Mouse (Mus musculus): ENCODE data around the gene Rdm1.

Gene Rdm1

GRCm38 (mm10) chr11:101657886-101658750, 31.1 kb downstream of the Rdm1 start:
- peak; percentile 70 to 80 for DNase-seq

GRCm38 (mm10) chr11:101658751-101659558, 32.0 kb downstream of the Rdm1 start:
- peak; percentile 17 to 57 for DNase-seq

GRCm38 (mm10) chr11:101661191-101661590, 34.2 kb downstream of the Rdm1 start:
- no peak for DNase-seq

GRCm38 (mm10) chr11:101661786-101662185, 34.8 kb downstream of the Rdm1 start:
- no peak for DNase-seq

GRCm38 (mm10) chr11:101663229-101664027, 36.4 kb downstream of the Rdm1 start:
- DNase-seq, result no peak

- DNase-seq, result peak; percentile 91 to 95
Measured at GRCm38 (mm10) chr11:101664825-101665635, 38.0 kb downstream of the Rdm1 start, which contains the start of gene Arl4d. TSS of gene Arl4d (plus strand) at chr11:101665541.

- DNase-seq, result no peak
Measured at GRCm38 (mm10) chr11:101665636-101665992, 38.6 kb downstream of the Rdm1 start.

GRCm38 (mm10) chr11:101666626-101667345, 39.8 kb downstream of the Rdm1 start:
- no peak for DNase-seq

GRCm38 (mm10) chr11:101667871-101668532, 41.0 kb downstream of the Rdm1 start:
- DNase-seq, result no peak

GRCm38 (mm10) chr11:101668546-101669261, 41.7 kb downstream of the Rdm1 start:
- DNase-seq, result no peak

- DNase-seq, result no peak
Measured at GRCm38 (mm10) chr11:101670334-101670733, 43.3 kb downstream of the Rdm1 start.

- no peak for DNase-seq
Measured at GRCm38 (mm10) chr11:101671255-101671654, 44.3 kb downstream of the Rdm1 start.

GRCm38 (mm10) chr11:101673010-101673642, 46.1 kb downstream of the Rdm1 start:
- DNase-seq, result no peak

- no peak for DNase-seq
Measured at GRCm38 (mm10) chr11:101674106-101674505, 47.1 kb downstream of the Rdm1 start.

GRCm38 (mm10) chr11:101675349-101675748, 48.4 kb downstream of the Rdm1 start:
- DNase-seq, result no peak

GRCm38 (mm10) chr11:101677655-101678054, 50.7 kb downstream of the Rdm1 start:
- no peak for DNase-seq

GRCm38 (mm10) chr11:101678770-101679169, 51.8 kb downstream of the Rdm1 start:
- no peak for DNase-seq

GRCm38 (mm10) chr11:101679907-101680306, 52.9 kb downstream of the Rdm1 start:
- DNase-seq, result no peak

GRCm38 (mm10) chr11:101680634-101681325, 53.8 kb downstream of the Rdm1 start:
- no peak for DNase-seq
